Mouse (Mus musculus) brain, embryonic 14.5 days (tissue): ENCODE results near the gene Enpp4. TPM values are rescaled to one million over a fixed set of nuclear protein-coding genes. Genes with fewer than 3 reads are reported as not detected.

Experiments
- DNase-seq: peaks from one replicate; pipeline ENCODE4 v3.0.0-alpha.2; 2011; ENCODE audit warnings: low read depth
- CTCF ChIP-seq: fragments of 200-500 bp; IDR thresholded peaks from 2 replicates; pipeline ENCODE4 v1.5.1; 2012; ENCODE audit warnings: inconsistent platforms, mild to moderate bottlenecking, moderate library complexity, borderline replicate concordance; ENCODE audit not compliant: insufficient read depth, insufficient read length; ENCODE audit errors: extremely low read depth
- POLR2A ChIP-seq: fragments of 200-500 bp; IDR thresholded peaks from 2 replicates; pipeline ENCODE4 v1.6.1; 2012; ENCODE audit warnings: mild to moderate bottlenecking, inconsistent platforms, borderline replicate concordance; ENCODE audit not compliant: poor library complexity, insufficient read depth, insufficient read length, severe bottlenecking; ENCODE audit errors: extremely low read depth
- polyA plus RNA-seq: library from polyadenylated mRNA; depleted of rRNA; stranded (reverse); fragments of >200 nt; gene quantifications from 2 replicates; pipeline ENCODE4 v1.2.3, GENCODE M21; 2012; rRNA removed

The Enpp4 gene
- polyA plus RNA-seq, 1 experiment = 3.7 TPM

- no peak for DNase-seq
- no peak for TF ChIP-seq POLR2A
- TF ChIP-seq CTCF = no peak
Observed at GRCm38 (mm10) chr17:44058145-44058544, 47.5 kb downstream of the Enpp4 start.

GRCm38 (mm10) chr17:44057123-44057522 is 48.5 kb downstream of the Enpp4 start:
- DNase-seq = no peak
- no peak for TF ChIP-seq POLR2A
- no peak for TF ChIP-seq CTCF

- DNase-seq = no peak
- no peak for TF ChIP-seq POLR2A
- TF ChIP-seq CTCF = no peak
Observed at GRCm38 (mm10) chr17:44053427-44053826, 52.2 kb downstream of the Enpp4 start.

Other genes starting within 250 kb of the Enpp4 start
- gene Enpp5, start 27.0 kb downstream of the Enpp4 start, polyA plus RNA-seq = 61.1 and 76.1 TPM in 2 replicates
- gene Clic5, start 82.8 kb upstream of the Enpp4 start, polyA plus RNA-seq = 0.13 and 0.27 TPM in 2 replicates